Mouse (Mus musculus): ENCODE measurements around the gene Pnmal1. TPM values are rescaled to one million over a fixed set of nuclear protein-coding genes. Genes with fewer than 3 reads are reported as not detected.

Gene Pnmal1
- polyA plus RNA-seq (2011; ENCODE audit: insufficient read length, low read depth, missing spikeins) = not detected in 2 replicates

- Histone ChIP-seq H3K27ac (ENCODE audit: insufficient read depth, low read length) (no peak within 1 kb of the TSS), H3K4me1 (ENCODE audit: control insufficient read depth, insufficient read depth, low read length) (no peaks in the 10 kb centered on the region), H3K4me3 (ENCODE audit: insufficient read depth, low read length) (no peak within 1 kb of the TSS)
- TF ChIP-seq CTCF (IDR thresholded peaks at IDR 0.05; ENCODE audit: borderline replicate concordance, insufficient read depth, low read length) (no peak), POLR2A (IDR thresholded peaks at IDR 0.05; ENCODE audit: low read depth, low read length) (no peak)
Measured at GRCm38 (mm10) chr7:16959539-16960187, at the start of gene Pnmal1. Gene Pnmal1 (plus strand): TSS chr7:16959679.

- TF ChIP-seq CTCF (IDR thresholded peaks at IDR 0.05; ENCODE audit: borderline replicate concordance, insufficient read depth, low read length) = no peak
- Histone ChIP-seq H3K4me3 (ENCODE audit: insufficient read depth, low read length) (no peak overlapping the region), H3K27ac (ENCODE audit: insufficient read depth, low read length) (peak overlapping the region; percentile 34; the same call in 1 of the 2 replicates), H3K4me1 (ENCODE audit: control insufficient read depth, insufficient read depth, low read length) (peaks cover 10% of the 10 kb centered on the region)
Measured at GRCm38 (mm10) chr7:16909909-16910308, 49.6 kb upstream of the Pnmal1 start.

- no peak for TF ChIP-seq CTCF (IDR thresholded peaks at IDR 0.05; ENCODE audit: borderline replicate concordance, insufficient read depth, low read length)
- TF ChIP-seq POLR2A (IDR thresholded peaks at IDR 0.05; ENCODE audit: low read depth, low read length) = no peak
- peak overlapping the region; percentile 69; the same call in 1 of the 2 replicates for H3K27ac ChIP-seq (ENCODE audit: insufficient read depth, low read length)
- H3K4me1 ChIP-seq (ENCODE audit: control insufficient read depth, insufficient read depth, low read length) = peaks cover 8% of the 10 kb centered on the region; the same call in 1 of the 2 replicates
- H3K4me3 ChIP-seq (ENCODE audit: insufficient read depth, low read length) = no peak overlapping the region
Measured at GRCm38 (mm10) chr7:16911904-16912303, 47.6 kb upstream of the Pnmal1 start.

GRCm38 (mm10) chr7:16912360-16912759, 47.1 kb upstream of the Pnmal1 start:
- H3K27ac ChIP-seq (ENCODE audit: insufficient read depth, low read length) = peak overlapping the region; percentile 69
- peaks cover 8% of the 10 kb centered on the region; the same call in 1 of the 2 replicates for H3K4me1 ChIP-seq (ENCODE audit: control insufficient read depth, insufficient read depth, low read length)
- no peak overlapping the region for H3K4me3 ChIP-seq (ENCODE audit: insufficient read depth, low read length)
- no peak for TF ChIP-seq POLR2A (IDR thresholded peaks at IDR 0.05; ENCODE audit: low read depth, low read length)
- no peak for TF ChIP-seq CTCF (IDR thresholded peaks at IDR 0.05; ENCODE audit: borderline replicate concordance, insufficient read depth, low read length)

- H3K4me3 ChIP-seq (ENCODE audit: insufficient read depth, low read length) = no peak overlapping the region
- H3K27ac ChIP-seq (ENCODE audit: insufficient read depth, low read length) = 0 out of 2 replicates have a peak overlapping the region, but pooled peaks have one; percentile 69
- peaks cover 8% of the 10 kb centered on the region; the same call in 1 of the 2 replicates for H3K4me1 ChIP-seq (ENCODE audit: control insufficient read depth, insufficient read depth, low read length)
- no peak for TF ChIP-seq POLR2A (IDR thresholded peaks at IDR 0.05; ENCODE audit: low read depth, low read length)
- TF ChIP-seq CTCF (IDR thresholded peaks at IDR 0.05; ENCODE audit: borderline replicate concordance, insufficient read depth, low read length) = peak; percentile 61
Measured at GRCm38 (mm10) chr7:16913806-16914452, 45.5 kb upstream of the Pnmal1 start.

- H3K4me1 ChIP-seq (ENCODE audit: control insufficient read depth, insufficient read depth, low read length) = peaks cover 10% of the 10 kb centered on the region
- H3K27ac ChIP-seq (ENCODE audit: insufficient read depth, low read length) = no peak overlapping the region
- H3K4me3 ChIP-seq (ENCODE audit: insufficient read depth, low read length) = no peak overlapping the region
- TF ChIP-seq CTCF (IDR thresholded peaks at IDR 0.05; ENCODE audit: borderline replicate concordance, insufficient read depth, low read length) (no peak), POLR2A (IDR thresholded peaks at IDR 0.05; ENCODE audit: low read depth, low read length) (no peak)
Measured at GRCm38 (mm10) chr7:16914453-16915343, 44.8 kb upstream of the Pnmal1 start.

GRCm38 (mm10) chr7:16915461-16916340, 43.8 kb upstream of the Pnmal1 start:
- Histone ChIP-seq H3K4me1 (ENCODE audit: control insufficient read depth, insufficient read depth, low read length) (peaks cover 8% of the 10 kb centered on the region), H3K4me3 (ENCODE audit: insufficient read depth, low read length) (no peak overlapping the region), H3K27ac (ENCODE audit: insufficient read depth, low read length) (no peak overlapping the region)
- TF ChIP-seq POLR2A (IDR thresholded peaks at IDR 0.05; ENCODE audit: low read depth, low read length) = no peak
- no peak for TF ChIP-seq CTCF (IDR thresholded peaks at IDR 0.05; ENCODE audit: borderline replicate concordance, insufficient read depth, low read length)

- no peak overlapping the region for H3K4me3 ChIP-seq (ENCODE audit: insufficient read depth, low read length)
- TF ChIP-seq CTCF (IDR thresholded peaks at IDR 0.05; ENCODE audit: borderline replicate concordance, insufficient read depth, low read length) = no peak
- TF ChIP-seq POLR2A (IDR thresholded peaks at IDR 0.05; ENCODE audit: low read depth, low read length) = no peak
- H3K4me1 ChIP-seq (ENCODE audit: control insufficient read depth, insufficient read depth, low read length) = peaks cover 11% of the 10 kb centered on the region
- no peak overlapping the region for H3K27ac ChIP-seq (ENCODE audit: insufficient read depth, low read length)
Measured at GRCm38 (mm10) chr7:16916342-16917265, 42.9 kb upstream of the Pnmal1 start.

All from embryonic fibroblast, embryonic 13.5 days (primary cell).